Mouse (Mus musculus): ENCODE measurements around the gene Nt5c1a.

DNA sequence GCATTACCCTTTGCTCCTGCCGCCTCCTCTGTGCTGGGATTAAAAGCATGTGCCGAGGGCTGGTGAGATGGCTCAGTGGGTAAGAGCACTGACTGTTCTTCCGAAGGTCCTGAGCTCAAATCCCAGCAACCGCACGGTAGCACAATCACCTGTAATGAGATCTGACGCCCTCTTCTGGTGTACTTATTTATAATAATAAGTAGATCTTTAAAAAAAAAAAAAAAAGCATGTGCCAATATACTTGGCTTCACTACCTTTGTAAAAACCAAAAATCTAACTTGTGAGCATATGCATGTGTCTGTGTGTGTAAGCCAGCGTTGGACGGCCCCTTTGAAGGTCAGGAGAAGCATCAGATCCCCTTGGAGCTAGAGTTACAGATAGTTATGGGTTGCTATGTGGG lies 9.7 kb downstream of the Nt5c1a start:
- TF ChIP-seq POLR2A (IDR thresholded peaks at IDR 0.05; ENCODE audit: extremely low read depth, insufficient read depth, low read length) = no peak
- no peak for TF ChIP-seq CTCF (IDR thresholded peaks at IDR 0.05; ENCODE audit: low read depth, low read length)

Data from liver, adult 2 months (tissue).